Mouse (Mus musculus) embryo, embryonic 10 days (tissue): ENCODE results near the gene Olfr52.
"Not testable (repeated sequence)": the region's sequence is repeated elsewhere in the genome, so short reads cannot be mapped to it uniquely, and the experiment has no call there.

ENCODE experiments used
- DNase-seq: peaks from one replicate; pipeline ENCODE4 v3.0.0-alpha.2; 2015; ENCODE audit warnings: low spot score

The Olfr52 gene

GRCm38 (mm10) chr2:86185583-86185982 is at the start of gene Olfr52:
TSS of gene Olfr52 (minus strand) at chr2:86185683.
- DNase-seq = no peak

- DNase-seq = no peak
Observed at GRCm38 (mm10) chr2:86231301-86231700, 45.8 kb upstream of the Olfr52 start, which contains the start of gene Olfr1047. TSS of gene Olfr1047 (minus strand) at chr2:86231401.

GRCm38 (mm10) chr2:86219214-86219613 is 33.7 kb upstream of the Olfr52 start, which contains the start of gene Olfr1046:
TSS of gene Olfr1046 (minus strand) at chr2:86219314.
- DNase-seq = no peak

- DNase-seq = no peak
Observed at GRCm38 (mm10) chr2:86202909-86203308, 17.4 kb upstream of the Olfr52 start, which contains the start of gene Olfr1045. TSS of gene Olfr1045 (minus strand) at chr2:86203009.

DNA sequence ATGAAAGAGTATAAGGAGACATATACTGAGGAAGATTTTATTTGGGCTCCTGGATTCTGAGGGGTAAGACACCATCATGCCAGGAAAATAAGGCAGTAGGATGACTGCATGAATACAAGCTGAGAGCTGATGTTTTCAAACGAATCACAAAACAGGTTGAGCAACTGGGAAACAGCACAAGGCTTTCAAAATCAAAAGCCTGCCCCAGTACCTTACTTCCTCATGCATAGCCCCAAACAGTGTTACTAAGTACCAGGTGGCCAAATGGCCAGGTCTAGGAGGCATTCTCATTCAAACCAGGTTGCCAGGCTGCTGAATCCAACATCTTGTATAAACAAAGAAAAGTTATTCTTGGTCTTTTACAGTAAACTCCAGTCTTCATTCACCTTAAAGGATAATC is 10.4 kb upstream of the Olfr52 start:
- DNase-seq = no peak

DNA sequence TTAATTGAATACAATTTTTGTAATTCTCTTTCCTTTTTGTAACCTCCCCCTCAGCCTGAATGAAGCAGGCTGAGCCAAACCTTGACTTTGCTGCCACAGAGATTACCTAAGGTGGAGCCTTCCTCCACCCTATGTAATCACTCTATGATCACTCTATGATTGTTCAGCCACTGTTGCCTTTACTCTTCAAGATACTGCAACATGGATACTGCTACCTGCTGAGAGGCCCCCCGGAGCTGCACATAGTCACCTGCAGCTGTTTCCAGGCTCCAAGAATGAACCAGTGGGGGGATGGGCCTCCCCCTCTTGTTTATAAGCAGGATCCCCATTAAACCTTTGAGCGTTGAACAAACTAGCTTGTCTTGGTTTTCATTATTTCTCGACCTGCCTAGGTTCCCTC is 5.5 kb downstream of the Olfr52 start:
- no peak for DNase-seq

DNA sequence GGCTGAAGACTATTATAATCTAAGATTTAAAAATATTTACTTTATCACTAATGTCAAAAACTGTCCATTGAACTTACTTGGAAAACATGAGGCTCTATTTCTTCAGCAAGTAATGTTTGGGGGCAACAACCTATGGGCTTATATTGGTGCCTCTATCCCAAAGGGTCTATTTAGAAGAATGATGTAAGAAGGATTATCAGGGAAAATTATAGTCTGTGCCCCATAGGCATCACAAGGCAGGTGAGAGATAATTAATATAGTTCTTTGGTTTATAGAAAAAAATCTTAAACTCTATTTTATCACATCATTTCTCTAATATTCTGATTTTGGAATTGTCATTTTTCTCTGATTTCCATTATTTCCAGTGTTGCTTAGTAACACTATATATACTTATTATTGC is 7.8 kb downstream of the Olfr52 start, which contains the start of gene Olfr1044:
TSS of gene Olfr1044 (minus strand) at position 101 of the 400 bp plus-strand sequence.
- no peak for DNase-seq

- not testable (repeated sequence) for DNase-seq
Observed at GRCm38 (mm10) chr2:86175422-86175821, 10.1 kb downstream of the Olfr52 start.

DNA sequence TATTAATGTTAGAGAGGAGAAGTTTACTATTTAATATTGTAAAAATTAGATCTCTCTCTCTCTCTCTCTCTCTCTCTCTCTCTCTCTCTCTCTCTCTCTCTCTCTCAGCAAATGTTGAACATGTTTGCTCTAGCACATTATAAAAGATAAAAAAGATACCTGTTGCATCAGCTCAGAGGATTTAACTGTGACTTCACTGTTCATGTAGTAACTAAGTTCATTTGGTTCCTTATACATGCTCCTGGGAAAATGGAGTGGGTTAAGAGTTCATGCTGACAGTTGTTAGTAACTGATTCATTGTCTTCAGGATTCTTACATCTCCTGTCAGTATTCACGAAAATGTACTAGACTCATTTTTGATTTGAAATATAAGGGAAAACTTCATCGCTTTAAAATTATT is 18.1 kb downstream of the Olfr52 start, which contains the start of gene Olfr1043:
TSS of gene Olfr1043 (minus strand) at position 101 of the 400 bp plus-strand sequence.
- DNase-seq = no peak

DNA sequence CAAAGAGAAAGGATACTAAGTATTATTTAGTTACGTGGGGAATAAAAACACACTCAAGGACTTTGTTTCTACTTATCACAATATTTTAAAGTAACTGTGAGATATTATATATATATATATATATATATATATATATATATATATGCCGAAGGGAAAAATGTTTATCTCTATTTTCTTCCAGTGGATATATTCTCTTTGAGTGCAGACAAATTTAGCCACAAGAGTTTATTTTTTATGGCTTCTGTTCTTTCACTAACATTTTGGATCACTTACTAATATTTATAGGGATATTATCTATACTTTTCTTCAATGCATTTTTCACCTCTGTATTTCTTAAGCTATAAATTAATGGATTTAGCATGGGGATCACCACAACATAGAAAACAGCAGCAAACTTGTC is 23.7 kb downstream of the Olfr52 start, which contains the start of gene Olfr1042:
TSS of gene Olfr1042 (minus strand) at position 101 of the 400 bp plus-strand sequence.
- no peak for DNase-seq

GRCm38 (mm10) chr2:86146632-86147031 is 38.9 kb downstream of the Olfr52 start, which contains the start of gene Olfr1040:
TSS of gene Olfr1040 (minus strand) at chr2:86146732.
- DNase-seq = no peak

DNA sequence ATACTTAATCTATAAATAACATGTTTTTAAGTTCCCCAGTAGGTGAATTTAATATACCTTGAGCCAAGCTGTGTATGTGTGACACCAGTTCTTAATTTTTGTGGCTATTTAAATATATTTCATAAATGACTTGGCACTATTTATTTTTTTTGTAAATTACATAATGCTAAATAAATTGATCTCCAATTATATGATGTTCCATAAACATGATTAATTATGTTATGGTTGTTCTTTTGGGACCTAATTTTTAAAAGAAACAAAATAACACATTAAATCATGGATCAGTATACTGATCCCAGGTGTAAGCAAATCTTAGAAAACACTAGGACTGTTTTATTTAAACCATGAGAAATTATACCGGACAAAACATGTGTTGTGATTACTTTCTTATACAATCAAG is 49.7 kb downstream of the Olfr52 start, which contains the start of gene Olfr1039:
TSS of gene Olfr1039 (minus strand) at position 101 of the 400 bp plus-strand sequence.
- no peak for DNase-seq
